ENCODE assay signal across 9 mouse cellular contexts in genomic region chr15:81086644-81087480, GRCm38 (mm10).
DNase-seq lines count a peak whose midpoint lies in the region; ATAC-seq lines count a peak whose summit lies in the region.
"Had no signal": no experiment of that assay in that cellular context is flagged by ENCODE, and none has a peak within 500 bp of the region (broad histone marks: within the 10 kb centered on the region; RNA-seq: fewer than 3 reads in every experiment).

No protein-coding gene starts in this region.

- no peaks in the 10 kb centered on the region for H3K9me3 ChIP-seq in kidney, embryonic 14.5 days (ENCODE audit: control insufficient read depth, low read length)
- no peaks in the 10 kb centered on the region for H3K9me3 ChIP-seq in stomach, embryonic 16.5 days (replicated peaks; ENCODE audit: control insufficient read depth, low read length)
- H3K9me3 ChIP-seq: hindbrain, embryonic 15.5 days had no signal

- ATAC-seq in kidney, embryonic 14.5 days (ENCODE audit: low FRiP score, low TSS enrichment): peak; percentile 52; the same call in 1 of the 2 replicates
- ATAC-seq in stomach, embryonic 16.5 days (ENCODE audit: insufficient read depth, low FRiP score): peak; percentile 77; the same call in 1 of the 2 replicates
- no peak for ATAC-seq in cerebellum, adult (ENCODE audit: insufficient number of reproducible peaks, low FRiP score, low TSS enrichment)

- WGBS in kidney, embryonic 14.5 days: 79% methylated on average over 8 of the region's 8 CpGs
- 66% methylated on average over 8 of the region's 8 CpGs for WGBS in stomach, embryonic 16.5 days

- H3K4me1 ChIP-seq in kidney, embryonic 14.5 days (ENCODE audit: control insufficient read depth, insufficient read depth, low read length): peaks cover 26% of the 10 kb centered on the region
- H3K4me1 ChIP-seq in stomach, embryonic 16.5 days (ENCODE audit: control insufficient read depth, insufficient read depth, low read length): peaks cover 43% of the 10 kb centered on the region

- H3K4me2 ChIP-seq in kidney, embryonic 14.5 days (replicated peaks; ENCODE audit: low read depth, low read length): no peak overlapping the region
- H3K4me2 ChIP-seq in stomach, embryonic 16.5 days (ENCODE audit: low read depth, low read length): peak overlapping the region; percentile 27; the same call in 1 of the 2 replicates
- H3K4me2 ChIP-seq: hindbrain, embryonic 15.5 days had no signal

- H3K4me3 ChIP-seq in kidney, embryonic 14.5 days (ENCODE audit: low read length): no peak overlapping the region
- no peak overlapping the region for H3K4me3 ChIP-seq in stomach, embryonic 16.5 days (replicated peaks; ENCODE audit: low read length)
- H3K4me3 ChIP-seq: hindbrain, embryonic 15.5 days had no signal

- no peak overlapping the region for H3K9ac ChIP-seq in kidney, embryonic 14.5 days (ENCODE audit: low read depth, low read length)
- H3K9ac ChIP-seq in stomach, embryonic 16.5 days (ENCODE audit: low read length): no peak overlapping the region
- H3K9ac ChIP-seq: hindbrain, embryonic 15.5 days had no signal

- H3K36me3 ChIP-seq in kidney, embryonic 14.5 days (ENCODE audit: control insufficient read depth, insufficient read depth, low read length): no peaks in the 10 kb centered on the region
- no peaks in the 10 kb centered on the region for H3K36me3 ChIP-seq in stomach, embryonic 16.5 days (ENCODE audit: control insufficient read depth, insufficient read depth, low read length)
- H3K36me3 ChIP-seq: hindbrain, embryonic 15.5 days had no signal

- no peak overlapping the region for H3K27ac ChIP-seq in kidney, embryonic 14.5 days (ENCODE audit: low read depth, low read length)
- peak overlapping the region; percentile 83 for H3K27ac ChIP-seq in stomach, embryonic 16.5 days (ENCODE audit: low read length)
- H3K27ac ChIP-seq: hindbrain, embryonic 15.5 days had no signal

- H3K27me3 ChIP-seq in kidney, embryonic 14.5 days (ENCODE audit: control insufficient read depth, insufficient read depth, low read length): no peaks in the 10 kb centered on the region
- H3K27me3 ChIP-seq in stomach, embryonic 16.5 days (ENCODE audit: control insufficient read depth, insufficient read depth, low read length): no peaks in the 10 kb centered on the region
- H3K27me3 ChIP-seq: hindbrain, embryonic 15.5 days had no signal

- peak; percentile 37 for DNase-seq in ovary, postnatal 14 days (ENCODE audit: low spot score)
- no peak for DNase-seq in ovary, postnatal 36 days (ENCODE audit: low spot score)
- DNase-seq in gonadal fat pad, adult 2 months (ENCODE audit: low read depth): peak; percentile 24
- no peak for DNase-seq in left cerebral cortex, adult 9 months (ENCODE audit: low spot score in 2 of 2)
- no peak for DNase-seq in c-Kit-positive CD71-positive TER-119-positive erythroid progenitor cells, embryonic 14.5 days (ENCODE audit: low spot score)

Comparison
In these comparisons a context has a peak if more than half of its experiments do, and no peak if none do; other contexts are left out.
1. DNase-seq: peak in ovary, postnatal 14 days (single experiment) and gonadal fat pad, adult 2 months (single experiment); none in ovary, postnatal 36 days (single experiment), left cerebral cortex, adult 9 months (0 of 2) and c-Kit-positive CD71-positive TER-119-positive erythroid progenitor cells, embryonic 14.5 days (single experiment).